Mouse (Mus musculus) forebrain, embryonic 16.5 days (tissue): ENCODE results near the gene Sln. TPM values are rescaled to one million over a fixed set of nuclear protein-coding genes. Genes with fewer than 3 reads are reported as not detected.

Experiments used
- ATAC-seq: fragments of 200-750 bp; cut with Nextera tagmentation; 2 replicates; pipeline ENCODE4 v1.8.0; 2017; ENCODE audit warnings: mild to moderate bottlenecking, moderate library complexity
- H3K27ac ChIP-seq: fragments of 300-500 bp; sonication (generic); 2 replicates; pipeline ENCODE4 v1.5.1; 2014; ENCODE audit warnings: low read length, control low read depth
- H3K27me3 ChIP-seq: fragments of 300-500 bp; sonication (generic); replicated peaks from 2 replicates; pipeline ENCODE4 v1.6.1; 2014; ENCODE audit warnings: low read length; ENCODE audit not compliant: control insufficient read depth, insufficient read depth
- H3K36me3 ChIP-seq: fragments of 300-500 bp; sonication (generic); 2 replicates; pipeline ENCODE4 v1.6.1; 2014; ENCODE audit not compliant: control insufficient read depth, insufficient read depth
- H3K4me1 ChIP-seq: fragments of 300-500 bp; sonication (generic); replicated peaks from 2 replicates; pipeline ENCODE4 v1.6.1; 2014; ENCODE audit warnings: low read length; ENCODE audit not compliant: control insufficient read depth, insufficient read depth
- H3K4me2 ChIP-seq: fragments of 300-500 bp; sonication (generic); 2 replicates; pipeline ENCODE4 v1.6.1; 2014; ENCODE audit warnings: mild to moderate bottlenecking, low read length, control low read depth
- H3K4me3 ChIP-seq: fragments of 300-500 bp; sonication (generic); replicated peaks from 2 replicates; pipeline ENCODE4 v1.5.1; 2014; ENCODE audit warnings: mild to moderate bottlenecking, low read length, control low read depth
- H3K9ac ChIP-seq: fragments of 300-500 bp; sonication (generic); replicated peaks from 2 replicates; pipeline ENCODE4 v1.6.1; 2014; ENCODE audit warnings: low read depth, low read length, control low read depth
- H3K9me3 ChIP-seq: fragments of 300-500 bp; sonication (generic); 2 replicates; pipeline ENCODE4 v1.6.1; 2016; ENCODE audit warnings: low read length; ENCODE audit not compliant: control insufficient read depth
- WGBS: fragments of 180-500 bp; shearing (Covaris S2); extraction: QIAGEN DNeasy Blood & Tissue Kit; methylation state at CpG from one replicate; pipeline ENCODE4 v1.1.7; 2014; 5-methylcytosine and 5-hydroxymethylcytosine counted together
- polyA plus RNA-seq: library from polyadenylated mRNA; unstranded; fragments of >200 nt; fragmentation: Nextera tagmentation; extraction: Ambion mirVana; gene quantifications from 2 replicates; pipeline ENCODE4 v1.2.1, GENCODE M21; 2015

Gene Sln
- polyA plus RNA-seq, 1 experiment from 2014 or later, result 1.1 TPM

GRCm38 (mm10) chr9:53890075-53890474 is 40.1 kb downstream of the Sln start:
- Histone ChIP-seq H3K27ac (no peak overlapping the region), H3K36me3 (no peaks in the 10 kb centered on the region), H3K27me3 (no peaks in the 10 kb centered on the region), H3K9ac (no peak overlapping the region), H3K4me2 (no peak overlapping the region), H3K4me3 (no peak overlapping the region), H3K9me3 (peaks cover 2% of the 10 kb centered on the region; the same call in 1 of the 2 replicates), H3K4me1 (no peaks in the 10 kb centered on the region)
- ATAC-seq, result peak; percentile 84
- WGBS, result 0% methylated on average over 1 of the region's 1 CpGs

GRCm38 (mm10) chr9:53895827-53896226 is 45.9 kb downstream of the Sln start:
- no peak overlapping the region for H3K9ac ChIP-seq
- no peak overlapping the region for H3K27ac ChIP-seq
- no peak overlapping the region for H3K4me2 ChIP-seq
- no peaks in the 10 kb centered on the region for H3K36me3 ChIP-seq
- 82% methylated on average over 7 of the region's 7 CpGs for WGBS
- H3K27me3 ChIP-seq, result no peaks in the 10 kb centered on the region
- peaks cover 2% of the 10 kb centered on the region; the same call in 1 of the 2 replicates for H3K9me3 ChIP-seq
- ATAC-seq, result no peak
- no peaks in the 10 kb centered on the region for H3K4me1 ChIP-seq
- no peak overlapping the region for H3K4me3 ChIP-seq

DNA sequence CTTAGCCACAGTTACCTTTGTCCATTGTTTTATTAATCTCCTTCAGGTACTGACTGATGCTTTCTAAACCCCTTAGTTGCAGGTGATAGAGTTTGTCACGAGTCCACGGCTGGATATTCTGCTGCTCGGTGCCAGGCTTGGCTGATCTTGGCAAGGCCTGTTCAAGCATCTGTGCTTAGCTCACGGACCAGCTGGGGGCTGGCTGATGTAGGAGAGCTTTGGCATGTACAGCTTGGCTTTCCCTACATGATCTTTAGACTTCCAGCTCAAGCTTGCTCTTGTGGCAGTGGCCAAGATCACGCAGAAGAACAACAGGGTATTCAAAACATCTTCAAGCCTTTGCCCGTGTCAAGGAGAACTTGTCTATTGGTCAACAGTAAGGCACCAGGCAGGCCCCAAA is 49.9 kb downstream of the Sln start:
- Histone ChIP-seq H3K9me3 (no peaks in the 10 kb centered on the region), H3K4me2 (no peak overlapping the region), H3K4me1 (peaks cover 6% of the 10 kb centered on the region), H3K27ac (peak overlapping the region; percentile 16), H3K4me3 (no peak overlapping the region), H3K27me3 (no peaks in the 10 kb centered on the region), H3K9ac (no peak overlapping the region), H3K36me3 (no peaks in the 10 kb centered on the region)
- 50% methylated on average over 6 of the region's 6 CpGs for WGBS
- peak; percentile 85 for ATAC-seq

DNA sequence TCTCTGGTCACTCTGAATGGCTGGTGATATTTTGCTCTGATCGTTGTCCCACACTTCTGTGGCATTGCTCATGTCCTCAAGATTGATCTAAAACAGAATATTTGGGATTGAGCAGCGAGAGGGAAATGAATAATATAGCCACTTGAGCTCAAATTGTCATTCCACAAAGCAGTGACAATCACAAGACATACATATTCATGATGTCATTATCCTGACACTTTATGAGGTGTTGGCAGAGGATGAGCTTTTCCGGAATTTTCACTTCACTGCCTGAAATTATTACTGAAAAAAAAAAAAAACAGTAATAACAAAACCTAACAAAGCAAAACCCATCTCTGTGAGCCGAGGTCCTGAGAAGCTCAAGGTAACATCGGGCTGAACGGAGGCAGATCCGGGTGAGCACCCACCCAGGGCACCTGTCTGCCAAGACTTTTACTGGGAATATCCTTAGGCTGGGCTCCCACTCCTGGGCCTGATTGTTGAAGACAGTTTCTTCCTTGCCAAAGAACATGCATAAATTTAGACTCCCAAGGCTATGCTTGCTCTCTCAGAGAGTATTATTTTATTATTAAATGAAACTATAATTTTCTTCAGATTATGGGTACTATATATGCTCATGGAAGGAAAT is 53.4 kb downstream of the Sln start:
- no peaks in the 10 kb centered on the region for H3K9me3 ChIP-seq
- ATAC-seq, result peak; percentile 54
- H3K27me3 ChIP-seq, result no peaks in the 10 kb centered on the region
- 47% methylated on average over 7 of the region's 7 CpGs for WGBS
- no peak overlapping the region for H3K4me3 ChIP-seq
- no peaks in the 10 kb centered on the region for H3K36me3 ChIP-seq
- peaks cover 11% of the 10 kb centered on the region for H3K4me1 ChIP-seq
- peak overlapping the region; percentile 22; the same call in 1 of the 2 replicates for H3K4me2 ChIP-seq
- H3K27ac ChIP-seq, result peak overlapping the region; percentile 89
- H3K9ac ChIP-seq, result no peak overlapping the region

Other genes with a start within 250 kb of the Sln start
- gene Acat1, start 239.8 kb upstream of the Sln start, polyA plus RNA-seq, result 187 and 191 TPM in 2 replicates
- gene Cul5, start 180.2 kb upstream of the Sln start, polyA plus RNA-seq, result 41.4 and 44.1 TPM in 2 replicates
- 3.2 and 3.8 TPM in 2 replicates for gene Rab39, start 143.9 kb upstream of the Sln start, polyA plus RNA-seq
- gene Slc35f2, start 78.6 kb upstream of the Sln start, polyA plus RNA-seq, result 12.8 and 14.0 TPM in 2 replicates
- gene Elmod1, start 125.1 kb downstream of the Sln start, polyA plus RNA-seq, result 33.0 and 39.6 TPM in 2 replicates
- 0.51 and 0.63 TPM in 2 replicates for gene Tnfaip8l3, start 218.2 kb downstream of the Sln start, polyA plus RNA-seq